Mouse (Mus musculus): ENCODE measurements at regions not wholly inside any gene's neighbourhood (a gene's known extent, or its start where the extent isn't known, plus 50 kb on each side); places are given as distances from the start of the nearest gene placed in this dataset.
A peak's percentile ranks its signal among the peaks of the same experiment; 100 is the strongest.

GRCm38 (mm10) chr13:35417500-35417899 lies 242.1 kb upstream of the Cdyl start:
- no peaks in the 10 kb centered on the region for H3K4me1 ChIP-seq (replicated peaks)
- H3K4me3 ChIP-seq = no peak overlapping the region
- ATAC-seq (ENCODE audit: insufficient number of reproducible peaks, low FRiP score) = no peak
- no peaks in the 10 kb centered on the region for H3K27me3 ChIP-seq (replicated peaks)
- 84% methylated on average over 4 of the region's 4 CpGs for WGBS
- no peaks in the 10 kb centered on the region for H3K9me3 ChIP-seq (replicated peaks)
- no peak overlapping the region for H3K9ac ChIP-seq
- H3K36me3 ChIP-seq = no peaks in the 10 kb centered on the region
- no peak overlapping the region for H3K27ac ChIP-seq (ENCODE audit: poor library complexity, severe bottlenecking)
- no peak overlapping the region for H3K4me2 ChIP-seq

GRCm38 (mm10) chr13:35420076-35420475 lies 239.6 kb upstream of the Cdyl start:
- Histone ChIP-seq H3K9me3 (replicated peaks) (no peaks in the 10 kb centered on the region), H3K27ac (ENCODE audit: poor library complexity, severe bottlenecking) (no peak overlapping the region), H3K9ac (no peak overlapping the region), H3K36me3 (no peaks in the 10 kb centered on the region), H3K4me3 (no peak overlapping the region), H3K27me3 (replicated peaks) (no peaks in the 10 kb centered on the region), H3K4me2 (no peak overlapping the region), H3K4me1 (replicated peaks) (no peaks in the 10 kb centered on the region)
- WGBS = 79% methylated on average over 3 of the region's 3 CpGs
- no peak for ATAC-seq (ENCODE audit: insufficient number of reproducible peaks, low FRiP score)

GRCm38 (mm10) chr13:35426061-35426460 lies 233.6 kb upstream of the Cdyl start:
- Histone ChIP-seq H3K27ac (ENCODE audit: poor library complexity, severe bottlenecking) (no peak overlapping the region), H3K4me1 (replicated peaks) (no peaks in the 10 kb centered on the region), H3K9me3 (replicated peaks) (no peaks in the 10 kb centered on the region), H3K36me3 (no peaks in the 10 kb centered on the region), H3K9ac (no peak overlapping the region), H3K27me3 (replicated peaks) (no peaks in the 10 kb centered on the region), H3K4me3 (no peak overlapping the region), H3K4me2 (no peak overlapping the region)
- WGBS = 75% methylated on average over 4 of the region's 4 CpGs
- ATAC-seq (ENCODE audit: insufficient number of reproducible peaks, low FRiP score) = no peak

GRCm38 (mm10) chr13:35435173-35435572 lies 224.5 kb upstream of the Cdyl start:
- H3K27ac ChIP-seq (ENCODE audit: poor library complexity, severe bottlenecking) = no peak overlapping the region
- ATAC-seq (ENCODE audit: insufficient number of reproducible peaks, low FRiP score) = no peak
- no peak overlapping the region for H3K9ac ChIP-seq
- H3K9me3 ChIP-seq (replicated peaks) = no peaks in the 10 kb centered on the region
- H3K4me2 ChIP-seq = no peak overlapping the region
- no peaks in the 10 kb centered on the region for H3K36me3 ChIP-seq
- no peaks in the 10 kb centered on the region for H3K4me1 ChIP-seq (replicated peaks)
- 58% methylated on average over 7 of the region's 7 CpGs for WGBS
- no peak overlapping the region for H3K4me3 ChIP-seq
- no peaks in the 10 kb centered on the region for H3K27me3 ChIP-seq (replicated peaks)

GRCm38 (mm10) chr13:35447661-35448060 lies 212.0 kb upstream of the Cdyl start:
- no peak for ATAC-seq (ENCODE audit: insufficient number of reproducible peaks, low FRiP score)
- WGBS = 77% methylated on average over 3 of the region's 3 CpGs
- no peaks in the 10 kb centered on the region for H3K36me3 ChIP-seq

GRCm38 (mm10) chr13:35452420-35452819 lies 207.2 kb upstream of the Cdyl start:
- 83% methylated on average over 1 of the region's 1 CpGs for WGBS

More at GRCm38 (mm10) chr13:35447661-35448060, 212.0 kb upstream of the Cdyl start:
- Histone ChIP-seq H3K27ac (ENCODE audit: poor library complexity, severe bottlenecking) (no peak overlapping the region), H3K4me2 (no peak overlapping the region), H3K4me3 (no peak overlapping the region), H3K4me1 (replicated peaks) (peaks cover 8% of the 10 kb centered on the region), H3K9ac (no peak overlapping the region), H3K27me3 (replicated peaks) (no peaks in the 10 kb centered on the region), H3K9me3 (replicated peaks) (no peaks in the 10 kb centered on the region)

GRCm38 (mm10) chr13:35453222-35453914 lies 206.3 kb upstream of the Cdyl start:
- no peaks in the 10 kb centered on the region for H3K36me3 ChIP-seq
- no peak overlapping the region for H3K9ac ChIP-seq
- ATAC-seq (ENCODE audit: insufficient number of reproducible peaks, low FRiP score) = peak; percentile 55; the same call in 1 of the 2 replicates
- no peak overlapping the region for H3K4me3 ChIP-seq
- WGBS = 38% methylated on average over 2 of the region's 2 CpGs
- 0 out of 2 replicates have a peak, but pooled peaks cover 2% of the 10 kb centered on the region for H3K9me3 ChIP-seq (replicated peaks)
- H3K4me2 ChIP-seq = no peak overlapping the region
- H3K4me1 ChIP-seq (replicated peaks) = peaks cover 22% of the 10 kb centered on the region
- H3K27me3 ChIP-seq (replicated peaks) = no peaks in the 10 kb centered on the region
- H3K27ac ChIP-seq (ENCODE audit: poor library complexity, severe bottlenecking) = peak overlapping the region; percentile 74

More at GRCm38 (mm10) chr13:35452420-35452819, 207.2 kb upstream of the Cdyl start:
- H3K4me1 ChIP-seq (replicated peaks) = peaks cover 22% of the 10 kb centered on the region
- peak overlapping the region; percentile 74; the same call in 1 of the 2 replicates for H3K27ac ChIP-seq (ENCODE audit: poor library complexity, severe bottlenecking)
- H3K9ac ChIP-seq = no peak overlapping the region
- ATAC-seq (ENCODE audit: insufficient number of reproducible peaks, low FRiP score) = no peak
- H3K36me3 ChIP-seq = no peaks in the 10 kb centered on the region
- no peaks in the 10 kb centered on the region for H3K9me3 ChIP-seq (replicated peaks)
- no peak overlapping the region for H3K4me3 ChIP-seq
- no peak overlapping the region for H3K4me2 ChIP-seq
- no peaks in the 10 kb centered on the region for H3K27me3 ChIP-seq (replicated peaks)

GRCm38 (mm10) chr13:35460051-35460450 lies 199.6 kb upstream of the Cdyl start:
- no peak overlapping the region for H3K4me3 ChIP-seq
- no peak overlapping the region for H3K27ac ChIP-seq (ENCODE audit: poor library complexity, severe bottlenecking)
- H3K36me3 ChIP-seq = no peaks in the 10 kb centered on the region
- no peak overlapping the region for H3K9ac ChIP-seq
- WGBS = 86% methylated on average over 1 of the region's 1 CpGs
- no peak overlapping the region for H3K4me2 ChIP-seq
- no peaks in the 10 kb centered on the region for H3K4me1 ChIP-seq (replicated peaks)
- no peaks in the 10 kb centered on the region for H3K27me3 ChIP-seq (replicated peaks)
- 0 out of 2 replicates have a peak, but pooled peaks cover 2% of the 10 kb centered on the region for H3K9me3 ChIP-seq (replicated peaks)
- ATAC-seq (ENCODE audit: insufficient number of reproducible peaks, low FRiP score) = no peak

- no peak overlapping the region for H3K4me3 ChIP-seq
- 72% methylated on average over 1 of the region's 1 CpGs for WGBS
Measured at GRCm38 (mm10) chr13:35463231-35463630, 196.4 kb upstream of the Cdyl start.

GRCm38 (mm10) chr13:35463850-35464249 lies 195.8 kb upstream of the Cdyl start:
- ATAC-seq (ENCODE audit: insufficient number of reproducible peaks, low FRiP score) = 0 out of 2 replicates have a peak, but pooled peaks have one; percentile 45
- H3K9me3 ChIP-seq (replicated peaks) = no peaks in the 10 kb centered on the region
- H3K27me3 ChIP-seq (replicated peaks) = no peaks in the 10 kb centered on the region
- H3K9ac ChIP-seq = no peak overlapping the region
- H3K4me2 ChIP-seq = no peak overlapping the region
- no peaks in the 10 kb centered on the region for H3K4me1 ChIP-seq (replicated peaks)
- H3K4me3 ChIP-seq = no peak overlapping the region
- H3K36me3 ChIP-seq = no peaks in the 10 kb centered on the region
- H3K27ac ChIP-seq (ENCODE audit: poor library complexity, severe bottlenecking) = peak overlapping the region; percentile 25; the same call in 1 of the 2 replicates
- WGBS = 71% methylated on average over 2 of the region's 2 CpGs

More at GRCm38 (mm10) chr13:35463231-35463630, 196.4 kb upstream of the Cdyl start:
- Histone ChIP-seq H3K9me3 (replicated peaks) (0 out of 2 replicates have a peak, but pooled peaks cover 2% of the 10 kb centered on the region), H3K9ac (no peak overlapping the region), H3K4me1 (replicated peaks) (no peaks in the 10 kb centered on the region), H3K27me3 (replicated peaks) (no peaks in the 10 kb centered on the region), H3K36me3 (no peaks in the 10 kb centered on the region), H3K4me2 (no peak overlapping the region), H3K27ac (ENCODE audit: poor library complexity, severe bottlenecking) (peak overlapping the region; percentile 25)
- no peak for ATAC-seq (ENCODE audit: insufficient number of reproducible peaks, low FRiP score)

- no peak overlapping the region for H3K9ac ChIP-seq
- H3K4me1 ChIP-seq (replicated peaks) = no peaks in the 10 kb centered on the region
- H3K4me2 ChIP-seq = no peak overlapping the region
- ATAC-seq (ENCODE audit: insufficient number of reproducible peaks, low FRiP score) = no peak
- no peaks in the 10 kb centered on the region for H3K9me3 ChIP-seq (replicated peaks)
- H3K36me3 ChIP-seq = no peaks in the 10 kb centered on the region
- no peak overlapping the region for H3K27ac ChIP-seq (ENCODE audit: poor library complexity, severe bottlenecking)
- no peak overlapping the region for H3K4me3 ChIP-seq
- H3K27me3 ChIP-seq (replicated peaks) = no peaks in the 10 kb centered on the region
- WGBS = 56% methylated on average over 11 of the region's 11 CpGs
Measured at GRCm38 (mm10) chr13:35469361-35470198, 190.1 kb upstream of the Cdyl start.

Data from heart, embryonic 12.5 days (tissue).